Mouse (Mus musculus) liver, embryonic 14.5 days (tissue): ENCODE data around the gene Cks1b. TPM values are rescaled to one million over a fixed set of nuclear protein-coding genes. Genes with fewer than 3 reads are reported as not detected.

Experiments used
- ATAC-seq: fragments of 200-750 bp; cut with Nextera tagmentation; 2 replicates; pipeline ENCODE4 v1.8.0; 2017; ENCODE audit warnings: moderate number of reproducible peaks, mild to moderate bottlenecking, moderate library complexity; ENCODE audit not compliant: insufficient read depth
- DNase-seq, 3 experiments: peaks; one replicate each; pipeline ENCODE4 v3.0.0-alpha.2; 2012 to 2013; ENCODE audit warnings: low read depth in 3 of 3, low spot score in 3 of 3
- H3K27ac ChIP-seq: fragments of 300-500 bp; sonication (generic); 2 replicates; pipeline ENCODE4 v1.5.1; 2014; ENCODE audit warnings: moderate library complexity, mild to moderate bottlenecking, control low read depth, inconsistent platforms
- H3K27me3 ChIP-seq: fragments of 300-500 bp; sonication (generic); 2 replicates; pipeline ENCODE4 v1.6.1; 2014; ENCODE audit warnings: mild to moderate bottlenecking, low read length, moderate library complexity; ENCODE audit not compliant: control insufficient read depth, insufficient read depth
- H3K36me3 ChIP-seq: fragments of 300-500 bp; sonication (generic); replicated peaks from 2 replicates; pipeline ENCODE4 v1.6.1; 2014; ENCODE audit warnings: low read depth; ENCODE audit not compliant: control insufficient read depth, insufficient read depth
- H3K4me1 ChIP-seq, 2 experiments: fragments of 200-500 bp in 1 of 2; fragments of 300-500 bp in 1 of 2; sonication (generic) in 1 of 2; replicated peaks; 2 replicates each; pipeline ENCODE4 v1.6.1; 2012 to 2014; ENCODE audit warnings: antibody characterized with exemption in 1 of 2, inconsistent platforms in 1 of 2, low read length in 1 of 2; ENCODE audit not compliant: control insufficient read depth in 2 of 2, insufficient read depth in 2 of 2
- H3K4me2 ChIP-seq: fragments of 300-500 bp; sonication (generic); 2 replicates; pipeline ENCODE4 v1.6.1; 2014; ENCODE audit warnings: low read depth, mild to moderate bottlenecking, control low read depth, moderate library complexity
- H3K4me3 ChIP-seq, 2 experiments: fragments of 200-500 bp in 1 of 2; fragments of 300-500 bp in 1 of 2; sonication (generic) in 1 of 2; 2 replicates each; pipeline ENCODE4 v1.5.1; 2012 to 2014; ENCODE audit warnings: low read depth in 2 of 2, low read length in 2 of 2, mild to moderate bottlenecking in 2 of 2, control low read depth in 1 of 2, inconsistent platforms in 1 of 2, moderate library complexity in 1 of 2; ENCODE audit not compliant: insufficient read depth in 1 of 2
- H3K9ac ChIP-seq: fragments of 300-500 bp; sonication (generic); replicated peaks from 2 replicates; pipeline ENCODE4 v1.6.1; 2014; ENCODE audit warnings: mild to moderate bottlenecking, control low read depth, moderate library complexity
- H3K9me3 ChIP-seq: fragments of 300-500 bp; sonication (generic); 2 replicates; pipeline ENCODE4 v1.6.1; 2016; ENCODE audit warnings: low read length, mixed read lengths; ENCODE audit not compliant: control insufficient read depth
- CTCF ChIP-seq: IDR thresholded peaks from 2 replicates; pipeline ENCODE4 v1.5.1; 2016; ENCODE audit warnings: antibody characterized with exemption, low read depth, control low read depth
- EP300 ChIP-seq: IDR thresholded peaks from 2 replicates; pipeline ENCODE4 v1.6.1; 2016; ENCODE audit warnings: antibody characterized with exemption, low read depth
- WGBS: fragments of 180-500 bp; shearing (Covaris S2); extraction: QIAGEN DNeasy Blood & Tissue Kit; methylation state at CpG from one replicate; pipeline ENCODE4 v1.1.7; 2014; ENCODE audit not compliant: insufficient replicate concordance; 5-methylcytosine and 5-hydroxymethylcytosine counted together
- polyA plus RNA-seq, 2 experiments: library from polyadenylated mRNA; depleted of rRNA in 1 of 2; stranded (reverse) in 1 of 2; unstranded in 1 of 2; fragments of >200 nt; fragmentation: Nextera tagmentation in 1 of 2; extraction: Ambion mirVana in 1 of 2; gene quantifications; 2 replicates each; pipeline versions ENCODE4 v1.2.1 to v1.2.3; 2012 to 2014

Gene Cks1b
- polyA plus RNA-seq, 2 experiments: 133 to 295 TPM

GRCm38 (mm10) chr3:89410864-89411263, 7.3 kb downstream of the Cks1b start:
- ATAC-seq: no peak
- Histone ChIP-seq H3K9ac (peak overlapping the region; percentile 76), H3K27ac (0 out of 2 replicates have a peak overlapping the region, but pooled peaks have one; percentile 20), H3K4me1 (peaks cover 4 to 6% of the 10 kb centered on the region in 2 experiments), H3K9me3 (no peaks in the 10 kb centered on the region), H3K4me2 (peak overlapping the region; percentile 91), H3K27me3 (no peaks in the 10 kb centered on the region), H3K4me3 (peak overlapping the region; percentile 78 to 94), H3K36me3 (peaks cover 21% of the 10 kb centered on the region)
- no peak for DNase-seq
- 63% methylated on average over 10 of the region's 10 CpGs for WGBS
- TF ChIP-seq EP300 (no peak), CTCF (no peak)

GRCm38 (mm10) chr3:89409701-89410100, 8.5 kb downstream of the Cks1b start:
- no peak for TF ChIP-seq CTCF
- TF ChIP-seq EP300: no peak
- H3K9ac ChIP-seq: no peak overlapping the region
- peaks cover 11% of the 10 kb centered on the region for H3K36me3 ChIP-seq
- H3K4me2 ChIP-seq: no peak overlapping the region
- H3K4me1 ChIP-seq: peaks cover 4 to 6% of the 10 kb centered on the region in 2 experiments
- whole genome bisulfite sequencing: 78% methylated on average over 3 of the region's 3 CpGs
- DNase-seq: no peak
- no peak overlapping the region for H3K4me3 ChIP-seq
- no peak for ATAC-seq
- H3K9me3 ChIP-seq: no peaks in the 10 kb centered on the region
- H3K27me3 ChIP-seq: no peaks in the 10 kb centered on the region
- H3K27ac ChIP-seq: no peak overlapping the region

- Histone ChIP-seq H3K4me1 (peaks cover 4 to 6% of the 10 kb centered on the region in 2 experiments), H3K4me3 (no peak overlapping the region), H3K9me3 (no peaks in the 10 kb centered on the region), H3K27ac (no peak overlapping the region), H3K9ac (no peak overlapping the region), H3K27me3 (no peaks in the 10 kb centered on the region), H3K36me3 (peaks cover 2% of the 10 kb centered on the region; the same call in 1 of the 2 replicates), H3K4me2 (no peak overlapping the region)
- DNase-seq (no peak), ATAC-seq (no peak)
- WGBS: 75% methylated on average over 16 of the region's 16 CpGs
- TF ChIP-seq EP300: no peak
- TF ChIP-seq CTCF: no peak
Measured at GRCm38 (mm10) chr3:89408448-89408847, 9.7 kb downstream of the Cks1b start.

- 0 out of 2 replicates have a peak, but pooled peaks cover 2% of the 10 kb centered on the region for H3K36me3 ChIP-seq
- peaks cover 4 to 5% of the 10 kb centered on the region in 2 experiments for H3K4me1 ChIP-seq
- H3K9me3 ChIP-seq: no peaks in the 10 kb centered on the region
- no peak for TF ChIP-seq CTCF
- no peak for TF ChIP-seq EP300
- no peak overlapping the region for H3K4me2 ChIP-seq
- DNase-seq (no peak), ATAC-seq (no peak)
- H3K27me3 ChIP-seq: no peaks in the 10 kb centered on the region
- H3K4me3 ChIP-seq: no peak overlapping the region
- no peak overlapping the region for H3K9ac ChIP-seq
- 84% methylated on average over 6 of the region's 6 CpGs for WGBS
- H3K27ac ChIP-seq: no peak overlapping the region
Measured at GRCm38 (mm10) chr3:89406887-89407286, 11.3 kb downstream of the Cks1b start.

GRCm38 (mm10) chr3:89402693-89403092, 15.5 kb downstream of the Cks1b start, which contains the start of gene Lenep:
Gene Lenep (minus strand): TSS chr3:89402793.
- Histone ChIP-seq H3K27ac (no peak within 1 kb of the TSS), H3K4me3 (no peak within 1 kb of the TSS), H3K4me2 (no peak within 1 kb of the TSS), H3K9me3 (no peaks in the 10 kb centered on the region), H3K36me3 (0 out of 2 replicates have a peak, but pooled peaks cover 2% of the 10 kb centered on the region), H3K9ac (no peak within 1 kb of the TSS), H3K27me3 (no peaks in the 10 kb centered on the region), H3K4me1 (no peaks in the 10 kb centered on the region)
- WGBS: 70% methylated on average over 5 of the region's 5 CpGs
- TF ChIP-seq CTCF (no peak), EP300 (no peak)
- ATAC-seq (no peak), DNase-seq (no peak)
